Mouse (Mus musculus): ENCODE data around the gene Tmem63a.

- TF ChIP-seq USF1 (IDR thresholded peaks at IDR 0.05; ENCODE audit: low read depth): no peak
- no peak for TF ChIP-seq CTCF (IDR thresholded peaks at IDR 0.05; ENCODE audit: control insufficient read depth, insufficient read depth, insufficient read length)
- no peak for TF ChIP-seq MAX (IDR thresholded peaks at IDR 0.05)
- no peak for TF ChIP-seq MYOG (IDR thresholded peaks at IDR 0.05; ENCODE audit: control insufficient read depth, extremely low read depth, insufficient read length)
- TF ChIP-seq FOSL1 (IDR thresholded peaks at IDR 0.05; ENCODE audit: insufficient read depth, low read length, poor library complexity, severe bottlenecking): no peak
- TF ChIP-seq MYOD1 (IDR thresholded peaks at IDR 0.05; ENCODE audit: control insufficient read depth, insufficient read length, low read depth): peak; percentile 53
Observed at GRCm38 (mm10) chr1:180913797-180914196, 28.3 kb upstream of the Tmem63a start.

Data from C2C12 (cell line).